Mouse (Mus musculus) cerebellum, adult 11-12 months (tissue): Measurements from ENCODE around the gene Cideb.

Experiments
- DNase-seq: peaks from one replicate; pipeline ENCODE4 v3.0.0; 2022

Gene Cideb

GRCm38 (mm10) chr14:55763166-55763565 lies 4.9 kb upstream of the Cideb start:
- no peak for DNase-seq

- DNase-seq: peak; percentile 56
These were observed 4.0 kb upstream of the Cideb start for GRCm38 (mm10) chr14:55762001-55762821.

GRCm38 (mm10) chr14:55761163-55761562 lies 2.9 kb upstream of the Cideb start, which contains the start of gene Ltb4r2:
TSS of gene Ltb4r2 (plus strand) at chr14:55761428.
- DNase-seq: no peak

- DNase-seq: peak; percentile 81
These were observed 1.9 kb upstream of the Cideb start for GRCm38 (mm10) chr14:55760156-55760555.

GRCm38 (mm10) chr14:55757566-55757965 lies 692 bp downstream of the Cideb start:
- DNase-seq: no peak

GRCm38 (mm10) chr14:55747051-55747847 lies 11.0 kb downstream of the Cideb start:
- DNase-seq: no peak

GRCm38 (mm10) chr14:55745861-55746237 lies 12.4 kb downstream of the Cideb start:
- DNase-seq: no peak

GRCm38 (mm10) chr14:55745180-55745860 lies 12.9 kb downstream of the Cideb start, which contains the start of the genes Dhrs1 and Nop9:
TSS of gene Dhrs1 (minus strand) at chr14:55745690.
TSS of gene Nop9 (plus strand) at chr14:55745693.
- peak; percentile 82 for DNase-seq

- peak; percentile 67 for DNase-seq
These were observed 14.5 kb downstream of the Cideb start for GRCm38 (mm10) chr14:55743711-55744110.

- DNase-seq: no peak
These were observed 21.1 kb downstream of the Cideb start for GRCm38 (mm10) chr14:55737086-55737687.

- DNase-seq: no peak
These were observed 22.5 kb downstream of the Cideb start for GRCm38 (mm10) chr14:55735758-55736157.

- no peak for DNase-seq
These were observed 22.9 kb downstream of the Cideb start for GRCm38 (mm10) chr14:55735334-55735733.

GRCm38 (mm10) chr14:55734869-55735268 lies 23.4 kb downstream of the Cideb start:
- no peak for DNase-seq

- no peak for DNase-seq
These were observed 24.4 kb downstream of the Cideb start for GRCm38 (mm10) chr14:55733889-55734288.

GRCm38 (mm10) chr14:55730531-55731032 lies 27.7 kb downstream of the Cideb start:
- no peak for DNase-seq

- no peak for DNase-seq
These were observed 28.1 kb downstream of the Cideb start for GRCm38 (mm10) chr14:55730116-55730515.

GRCm38 (mm10) chr14:55727889-55728685 lies 30.2 kb downstream of the Cideb start:
- DNase-seq: no peak

GRCm38 (mm10) chr14:55726261-55726660 lies 32.0 kb downstream of the Cideb start:
- no peak for DNase-seq

- DNase-seq: no peak
These were observed 33.8 kb downstream of the Cideb start for GRCm38 (mm10) chr14:55724411-55724871.

- no peak for DNase-seq
These were observed 34.8 kb downstream of the Cideb start for GRCm38 (mm10) chr14:55723433-55723832.

- DNase-seq: no peak
These were observed 35.8 kb downstream of the Cideb start for GRCm38 (mm10) chr14:55722438-55722945.
